Mouse (Mus musculus) left cerebral cortex, adult 11 months (tissue): Measurements from ENCODE around the gene Tssk1.

Experiments
- DNase-seq: peaks from one replicate; pipeline ENCODE4 v3.0.0; 2022; ENCODE audit warnings: low spot score

Gene Tssk1

DNA sequence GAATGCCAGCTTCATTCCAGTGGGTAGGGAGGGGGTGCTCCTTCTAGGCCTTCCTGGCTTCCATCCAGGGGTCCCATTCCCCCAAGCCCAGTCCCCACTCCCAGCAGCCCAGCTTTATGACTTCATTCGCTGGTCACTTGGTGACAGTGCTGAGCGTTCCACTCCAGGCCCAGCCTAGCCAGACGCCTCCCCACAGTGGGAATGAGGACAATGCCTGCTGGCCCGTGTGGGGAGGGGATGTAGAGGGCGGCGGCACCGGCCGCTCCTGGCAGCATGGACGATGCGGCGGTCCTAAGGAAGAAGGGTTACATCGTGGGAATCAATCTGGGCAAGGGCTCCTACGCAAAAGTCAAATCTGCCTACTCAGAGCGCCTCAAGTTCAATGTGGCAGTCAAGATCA lies 4.4 kb downstream of the Tssk1 start, which contains the start of the genes Dgcr2 and Tssk2:
Gene Dgcr2 (minus strand): TSS at position 101 of the 400 bp plus-strand sequence.
Gene Tssk2 (plus strand): TSS at position 176 of the 400 bp plus-strand sequence.
- no peak for DNase-seq

GRCm38 (mm10) chr16:17911052-17911595 lies 17.1 kb downstream of the Tssk1 start, which contains the start of gene Ess2:
Ess2 (minus strand) TSS chr16:17911348.
- peak; percentile 92 for DNase-seq

- no peak for DNase-seq
Observed at GRCm38 (mm10) chr16:17914307-17915249, 20.6 kb downstream of the Tssk1 start, which contains the start of gene Gsc2. Gsc2 (minus strand) TSS chr16:17915059.

DNA sequence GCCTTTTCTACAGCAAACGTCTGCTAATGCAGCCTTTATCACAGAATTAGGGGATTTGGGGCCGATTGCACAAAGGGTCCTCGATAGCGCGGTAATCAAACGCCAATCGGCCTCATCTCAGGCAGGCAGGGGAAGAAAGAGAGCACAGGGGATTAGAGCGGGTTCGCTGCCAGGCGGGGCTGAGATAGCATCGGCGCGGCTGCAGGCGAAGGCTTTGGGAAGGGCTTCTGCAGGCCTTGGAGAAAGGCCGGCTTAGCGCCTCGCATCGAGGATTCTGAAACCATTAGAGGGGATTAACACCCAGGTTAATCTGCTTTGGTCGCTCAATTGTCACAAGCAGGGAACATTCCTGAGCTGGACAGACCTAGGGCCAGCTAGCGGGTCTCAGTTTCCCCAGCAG lies 26.6 kb downstream of the Tssk1 start:
- DNase-seq, result no peak

GRCm38 (mm10) chr16:17921325-17922162 lies 27.5 kb downstream of the Tssk1 start:
- DNase-seq, result peak; percentile 94

DNA sequence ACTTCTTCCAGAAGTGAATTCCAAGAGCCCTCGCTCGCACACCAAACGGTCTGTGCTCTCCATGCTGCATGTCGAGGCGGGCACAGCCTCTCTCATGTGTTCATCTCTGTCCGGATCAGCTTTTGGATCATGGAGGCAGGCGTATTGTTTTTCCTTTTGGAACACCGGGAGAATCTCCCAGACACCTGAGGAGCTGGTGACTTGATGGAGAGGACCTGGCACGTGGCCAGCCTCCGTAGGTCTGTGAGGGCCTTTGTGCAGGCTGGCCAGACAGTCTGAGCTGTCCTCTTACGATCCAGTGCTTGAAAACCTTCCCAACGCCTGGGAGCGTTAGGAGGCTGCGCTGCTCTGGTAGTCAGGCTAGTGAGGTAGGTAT lies 28.1 kb downstream of the Tssk1 start:
- no peak for DNase-seq

- no peak for DNase-seq
Observed at GRCm38 (mm10) chr16:17927351-17928082, 33.5 kb downstream of the Tssk1 start.

DNA sequence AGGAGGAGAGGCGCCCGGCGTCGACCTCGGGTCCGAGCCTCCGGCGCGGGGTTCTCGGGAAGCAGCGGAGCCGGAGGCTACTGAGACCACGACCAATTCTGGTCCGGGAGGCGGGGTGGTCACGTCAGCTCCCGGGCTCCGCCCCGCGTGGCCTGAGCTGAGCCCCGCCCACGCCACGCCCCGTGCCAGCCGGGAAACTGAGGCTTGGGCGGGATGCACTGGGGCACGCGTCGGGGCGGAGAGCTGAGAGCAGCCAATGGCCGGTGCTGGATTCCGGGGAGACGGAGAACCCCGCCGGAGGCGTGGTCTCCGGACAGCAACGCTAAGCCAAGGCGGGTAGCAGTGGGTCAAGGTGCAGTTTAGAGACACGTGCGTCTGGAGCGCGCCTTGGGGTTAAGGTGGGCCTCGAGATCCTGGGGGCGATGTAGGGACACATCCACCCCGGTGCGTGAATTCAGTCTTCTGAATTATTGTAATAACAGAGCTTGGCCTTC lies 34.1 kb downstream of the Tssk1 start, which contains the start of gene Slc25a1:
Gene Slc25a1 (minus strand): TSS at position 133 of the 494 bp plus-strand sequence.
- DNase-seq, result peak; percentile 73

DNA sequence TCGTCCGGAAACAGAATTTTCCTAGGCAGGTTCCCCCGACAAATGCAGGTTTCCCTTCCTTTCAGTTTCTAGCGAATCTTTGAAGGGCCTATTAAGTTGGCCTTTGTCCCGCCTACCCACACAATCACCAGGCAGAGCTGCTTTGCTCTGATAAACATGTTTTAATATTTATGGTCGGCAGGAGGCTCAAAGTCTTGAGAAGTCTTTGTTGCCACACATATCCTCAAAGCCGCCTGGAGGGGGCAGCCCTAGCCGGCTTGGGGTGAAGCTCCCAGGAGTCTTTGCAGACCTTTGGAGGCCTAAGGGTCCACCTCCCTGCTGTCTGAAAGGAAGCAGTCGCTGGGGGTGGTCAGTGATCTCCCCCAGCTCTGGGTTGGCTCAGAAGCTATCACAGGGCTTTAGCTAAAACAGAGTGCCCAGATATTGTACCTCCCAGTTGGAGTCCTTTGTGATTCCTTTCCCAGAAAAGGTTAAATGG lies 34.6 kb downstream of the Tssk1 start:
- DNase-seq, result peak; percentile 50

GRCm38 (mm10) chr16:17929211-17929610 lies 35.2 kb downstream of the Tssk1 start:
- DNase-seq, result no peak

DNA sequence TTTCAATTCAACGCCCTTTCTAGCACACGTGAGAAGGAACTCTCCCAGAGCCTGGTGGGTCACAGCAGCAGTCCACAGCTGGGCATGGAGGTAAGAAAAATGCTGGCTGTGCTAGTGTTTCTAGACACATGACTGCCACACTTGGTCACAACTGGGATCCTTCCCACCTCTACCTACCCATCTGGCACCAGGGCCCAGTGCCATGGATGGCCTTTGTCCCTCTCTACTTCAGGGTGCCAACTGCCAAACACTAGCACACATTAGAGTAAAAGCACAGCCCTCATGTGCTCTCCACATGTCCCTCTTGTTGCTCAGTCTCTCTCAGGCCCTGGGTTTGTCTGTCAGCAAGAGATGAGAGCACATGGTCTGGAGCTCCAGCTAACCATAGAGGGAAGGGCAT lies 35.6 kb downstream of the Tssk1 start:
- DNase-seq, result no peak

GRCm38 (mm10) chr16:17931906-17932460 lies 38.0 kb downstream of the Tssk1 start:
- DNase-seq, result no peak

DNA sequence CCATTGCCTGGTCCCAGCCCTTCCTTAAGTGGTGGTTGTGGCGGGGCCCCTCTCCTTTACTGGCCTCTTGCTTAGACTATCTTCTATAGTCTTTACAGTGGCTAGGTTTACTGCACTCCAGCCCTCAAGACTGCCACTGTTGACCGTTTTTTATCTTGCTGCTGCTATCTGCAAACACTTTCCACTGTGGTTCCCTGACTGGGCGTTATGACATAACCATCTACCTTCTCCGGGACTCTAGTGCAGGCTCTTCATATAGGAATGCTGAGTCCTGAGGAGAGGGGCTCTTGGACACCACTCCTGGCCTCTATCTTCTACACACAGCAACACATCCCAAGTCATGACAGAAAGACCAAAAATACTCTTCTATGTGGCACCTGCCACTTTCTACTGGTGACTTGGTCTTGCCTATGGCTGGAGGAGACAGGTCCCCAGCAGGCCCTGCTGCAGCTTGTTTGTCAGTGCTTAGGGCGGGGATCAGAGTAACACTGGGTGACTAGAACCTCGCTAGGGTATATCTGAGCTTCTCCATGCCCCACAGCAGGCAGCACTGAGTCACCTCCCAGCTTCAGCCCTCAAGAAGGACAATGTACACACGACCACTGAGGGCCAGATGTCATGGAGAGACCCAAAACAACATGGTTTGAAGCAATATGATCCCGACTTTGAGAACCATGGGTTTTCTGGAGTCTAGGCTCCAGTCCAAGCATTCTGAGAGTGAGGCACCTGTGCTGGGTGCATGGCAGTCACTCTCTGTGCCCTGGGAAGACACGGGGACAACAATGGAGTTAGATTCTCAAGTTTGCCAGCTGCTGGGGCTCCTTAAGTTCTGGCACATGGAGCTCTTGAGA lies 39.8 kb downstream of the Tssk1 start:
- DNase-seq, result no peak

DNA sequence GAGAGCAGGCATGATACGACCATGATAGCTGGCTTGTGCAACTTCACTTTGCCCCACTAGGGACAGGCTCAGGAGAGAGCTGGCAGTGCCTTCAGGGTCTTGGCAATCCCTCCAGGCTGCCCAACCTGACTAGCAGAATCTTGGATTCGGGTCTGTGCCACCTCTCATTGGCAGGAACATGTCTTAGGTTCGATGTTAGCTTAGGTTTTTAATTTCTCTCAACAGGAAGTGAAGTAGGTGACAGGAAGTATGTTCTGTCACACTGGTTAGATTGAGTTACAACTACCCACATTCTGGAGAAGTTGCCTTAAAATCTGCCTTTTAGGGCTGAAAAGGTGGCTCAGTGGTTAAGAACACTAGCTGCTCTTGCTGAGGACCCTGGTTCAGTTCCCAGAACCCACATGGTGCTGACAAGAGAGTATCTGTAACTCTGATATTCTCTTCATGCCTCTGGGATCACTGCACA lies 40.5 kb downstream of the Tssk1 start:
- no peak for DNase-seq

DNA sequence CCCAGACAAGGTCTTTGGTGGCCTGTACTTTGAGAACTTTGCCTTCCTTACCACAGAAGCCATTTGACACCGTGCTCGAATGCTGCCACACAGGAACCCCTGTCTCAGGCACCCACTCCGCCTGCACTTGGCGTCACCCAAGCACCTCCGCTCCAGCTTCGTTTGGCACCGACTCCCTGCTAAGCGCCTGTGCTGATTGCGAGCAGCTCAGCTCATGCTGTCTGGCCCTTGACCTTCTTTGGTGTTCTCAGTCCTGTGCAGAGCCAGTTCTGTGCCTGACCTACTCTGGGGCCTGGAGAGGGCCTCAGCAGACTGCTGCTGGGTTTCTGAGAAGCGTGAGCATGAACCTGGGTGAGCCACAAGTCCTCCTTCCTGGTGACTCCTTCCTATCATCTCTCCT lies 42.8 kb downstream of the Tssk1 start:
- DNase-seq, result no peak

DNA sequence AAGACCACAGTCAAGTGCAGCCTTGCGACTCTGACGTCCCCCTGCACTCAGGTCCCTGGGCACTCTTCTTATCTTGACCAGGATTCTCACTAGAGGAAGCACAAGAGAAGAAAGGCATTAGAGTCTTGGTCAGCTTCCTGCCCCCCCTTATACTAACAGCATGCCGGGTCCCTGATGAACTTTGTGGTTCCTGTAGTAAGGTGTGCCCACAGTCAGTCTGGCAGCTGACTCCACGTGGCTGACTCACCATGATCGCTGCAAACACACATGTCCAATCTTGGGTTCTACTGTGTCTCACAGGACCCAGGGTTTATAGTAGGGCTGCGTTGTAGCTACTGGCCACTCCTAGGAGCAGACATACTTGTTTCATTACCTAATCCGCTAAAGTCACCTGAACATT lies 44.2 kb downstream of the Tssk1 start:
- no peak for DNase-seq

DNA sequence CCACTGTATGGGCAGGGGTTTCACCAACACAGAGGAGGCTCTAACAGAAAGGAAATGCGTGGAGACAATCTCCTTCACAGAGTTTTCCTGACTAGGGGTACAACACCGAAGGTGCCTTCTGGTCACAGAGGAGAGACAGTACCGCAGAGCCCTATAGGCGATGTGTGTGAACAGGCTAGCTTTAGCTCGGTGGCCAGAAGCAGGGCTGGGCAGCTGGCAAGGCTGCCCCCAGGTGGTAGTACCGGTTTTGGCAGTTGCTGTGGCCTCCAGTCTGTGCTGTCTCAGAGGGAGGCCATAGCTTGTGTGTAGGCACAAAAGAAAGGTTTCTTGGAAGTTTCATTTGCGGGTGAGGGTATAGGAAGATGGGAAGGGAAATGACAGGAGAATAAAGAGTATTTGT lies 44.8 kb downstream of the Tssk1 start:
- no peak for DNase-seq

DNA sequence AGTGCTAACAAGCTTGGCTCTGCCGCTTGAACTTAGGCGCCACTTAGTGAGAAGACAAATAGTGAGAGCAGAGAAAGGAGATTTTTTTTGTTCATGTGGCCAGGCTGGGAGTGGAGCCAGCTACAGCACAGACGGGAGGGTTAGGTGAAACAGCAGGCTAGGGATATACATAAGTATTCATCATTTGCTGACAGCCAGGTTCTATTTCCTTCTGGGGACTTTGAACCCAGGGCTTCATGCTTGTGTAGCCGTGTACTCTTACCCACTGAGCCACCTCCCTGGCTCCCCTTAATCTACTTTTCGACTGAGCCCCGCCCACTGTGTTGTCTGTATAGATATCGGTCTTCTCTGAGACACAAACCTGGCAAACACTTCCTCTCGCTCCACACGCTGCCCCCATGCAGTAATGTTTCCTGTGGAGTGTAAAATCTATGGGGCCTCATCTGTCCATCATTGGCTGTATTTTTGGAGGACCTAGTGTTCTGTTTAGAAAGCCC lies 45.3 kb downstream of the Tssk1 start:
- DNase-seq, result no peak

DNA sequence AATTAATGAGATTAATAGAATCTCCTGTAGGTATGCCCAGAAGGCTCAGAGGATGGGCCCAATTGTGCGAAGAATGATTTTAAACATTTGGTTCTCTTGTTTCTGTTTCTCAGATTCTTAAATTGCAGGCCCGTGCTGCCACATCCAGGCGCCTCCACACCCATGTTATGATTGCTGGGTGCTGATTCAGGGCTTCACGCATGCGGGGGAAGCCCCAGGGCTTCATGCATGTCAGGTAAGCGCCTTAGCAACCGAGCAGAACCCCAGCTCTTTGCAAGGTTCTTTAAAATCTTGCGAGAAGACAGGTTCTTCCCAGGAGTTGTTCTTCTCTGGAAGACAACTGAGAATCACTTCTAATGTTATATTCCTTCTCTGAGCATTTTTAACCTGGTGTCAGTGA lies 49.4 kb downstream of the Tssk1 start:
- DNase-seq, result no peak
